Mouse (Mus musculus) ES-Bruce4 (cell line): ENCODE results near the gene Cyth3. TPM values are rescaled to one million over a fixed set of nuclear protein-coding genes. Genes with fewer than 3 reads are reported as not detected.

ENCODE experiments used
- H3K27ac ChIP-seq: 2 replicates; pipeline ENCODE4 v1.5.1; 2012; ENCODE audit warnings: low read length, inconsistent platforms; ENCODE audit not compliant: insufficient read depth
- H3K27me3 ChIP-seq: 2 replicates; pipeline ENCODE4 v1.6.1; 2012; ENCODE audit warnings: mild to moderate bottlenecking, low read length, inconsistent platforms; ENCODE audit not compliant: control insufficient read depth, poor library complexity, insufficient read depth, severe bottlenecking
- H3K36me3 ChIP-seq: 2 replicates; pipeline ENCODE4 v1.6.1; 2012; ENCODE audit warnings: inconsistent platforms, mild to moderate bottlenecking, low read length, moderate library complexity; ENCODE audit not compliant: control insufficient read depth, poor library complexity, insufficient read depth, severe bottlenecking
- H3K4me1 ChIP-seq: one replicate; pipeline ENCODE4 v1.8.1; 2011; ENCODE audit warnings: low read length; ENCODE audit not compliant: control insufficient read depth, insufficient read depth
- H3K4me3 ChIP-seq: 2 replicates; pipeline ENCODE4 v1.5.1; 2011; ENCODE audit warnings: low read depth, mild to moderate bottlenecking, low read length
- H3K9ac ChIP-seq: 2 replicates; pipeline ENCODE4 v1.6.1; 2012; ENCODE audit warnings: low read depth, mild to moderate bottlenecking, inconsistent platforms; ENCODE audit not compliant: poor library complexity, severe bottlenecking
- H3K9me3 ChIP-seq: replicated peaks from 2 replicates; pipeline ENCODE4 v1.6.1; 2012; ENCODE audit warnings: mild to moderate bottlenecking, low read length, inconsistent platforms; ENCODE audit not compliant: control insufficient read depth, poor library complexity, insufficient read depth, severe bottlenecking
- CTCF ChIP-seq: IDR thresholded peaks from one replicate; pipeline ENCODE4 v1.8.1; 2011; ENCODE audit warnings: low read depth, low read length
- EP300 ChIP-seq: IDR thresholded peaks from 2 replicates; pipeline ENCODE4 v1.6.1; 2011; ENCODE audit warnings: low read depth, low read length; ENCODE audit not compliant: insufficient read depth
- POLR2A ChIP-seq: IDR thresholded peaks from one replicate; pipeline ENCODE4 v1.8.1; 2011; ENCODE audit warnings: low read length; ENCODE audit not compliant: insufficient read depth
- polyA plus RNA-seq: library from polyadenylated mRNA; stranded (reverse); fragments of >200 nt; gene quantifications from 2 replicates; pipeline ENCODE4 v1.2.4, GENCODE M21; 2011; ENCODE audit warnings: low read depth; ENCODE audit not compliant: missing spikeins, insufficient read depth, insufficient read length

Gene Cyth3
- polyA plus RNA-seq, 1 experiment, result 15.5 TPM

- Histone ChIP-seq H3K9ac (peak overlapping the region; percentile 100), H3K27ac (no peak overlapping the region), H3K4me3 (no peak overlapping the region), H3K27me3 (no peaks in the 10 kb centered on the region), H3K9me3 (no peaks in the 10 kb centered on the region), H3K4me1 (no peaks in the 10 kb centered on the region), H3K36me3 (peaks cover 11% of the 10 kb centered on the region)
- TF ChIP-seq POLR2A (no peak), EP300 (no peak), CTCF (no peak)
Observed at GRCm38 (mm10) chr5:143730915-143731314, 108.7 kb downstream of the Cyth3 start.

GRCm38 (mm10) chr5:143731483-143732112 lies 109.4 kb downstream of the Cyth3 start:
- peak overlapping the region; percentile 100 for H3K9ac ChIP-seq
- peak overlapping the region; percentile 88 for H3K4me3 ChIP-seq
- no peaks in the 10 kb centered on the region for H3K4me1 ChIP-seq
- H3K27me3 ChIP-seq, result no peaks in the 10 kb centered on the region
- H3K36me3 ChIP-seq, result peaks cover 4% of the 10 kb centered on the region
- no peaks in the 10 kb centered on the region for H3K9me3 ChIP-seq
- H3K27ac ChIP-seq, result peak overlapping the region; percentile 48; the same call in 1 of the 2 replicates
- TF ChIP-seq EP300 (no peak), POLR2A (no peak), CTCF (no peak)

- peak within 1 kb of the TSS; percentile 48 for H3K27ac ChIP-seq
- H3K9ac ChIP-seq, result peak within 1 kb of the TSS; percentile 100
- H3K9me3 ChIP-seq, result no peaks in the 10 kb centered on the region
- H3K4me3 ChIP-seq, result peak within 1 kb of the TSS; percentile 96
- H3K36me3 ChIP-seq, result peaks cover 2% of the 10 kb centered on the region; the same call in 1 of the 2 replicates
- H3K27me3 ChIP-seq, result no peaks in the 10 kb centered on the region
- TF ChIP-seq CTCF (peak; percentile 21), POLR2A (peak; percentile 94), EP300 (no peak)
- no peaks in the 10 kb centered on the region for H3K4me1 ChIP-seq
Observed at GRCm38 (mm10) chr5:143732180-143732891, 110.1 kb downstream of the Cyth3 start, which contains the start of gene Usp42. TSS of gene Usp42 (minus strand) at chr5:143732280.

- no peak overlapping the region for H3K9ac ChIP-seq
- H3K27me3 ChIP-seq, result no peaks in the 10 kb centered on the region
- no peaks in the 10 kb centered on the region for H3K36me3 ChIP-seq
- no peaks in the 10 kb centered on the region for H3K9me3 ChIP-seq
- no peak overlapping the region for H3K27ac ChIP-seq
- H3K4me1 ChIP-seq, result no peaks in the 10 kb centered on the region
- no peak for TF ChIP-seq EP300
- no peak for TF ChIP-seq CTCF
- TF ChIP-seq POLR2A, result no peak
- no peak overlapping the region for H3K4me3 ChIP-seq
Observed at GRCm38 (mm10) chr5:143749630-143750208, 127.5 kb downstream of the Cyth3 start.

- no peaks in the 10 kb centered on the region for H3K4me1 ChIP-seq
- H3K27ac ChIP-seq, result no peak overlapping the region
- no peaks in the 10 kb centered on the region for H3K27me3 ChIP-seq
- no peak overlapping the region for H3K4me3 ChIP-seq
- no peak overlapping the region for H3K9ac ChIP-seq
- TF ChIP-seq CTCF, result no peak
- no peak for TF ChIP-seq EP300
- TF ChIP-seq POLR2A, result no peak
- no peaks in the 10 kb centered on the region for H3K36me3 ChIP-seq
- H3K9me3 ChIP-seq, result no peaks in the 10 kb centered on the region
Observed at GRCm38 (mm10) chr5:143755529-143756141, 133.4 kb downstream of the Cyth3 start.
